Mouse (Mus musculus) embryonic stem cell, embryonic (primary cell): ENCODE data around the gene Srcin1.

Source experiments
- CTCF ChIA-PET, 4 experiments: fragments of 300-600 bp in 2 of 4; fragments of 350-600 bp in 2 of 4; sonication (Branson Sonifier 250); formaldehyde crosslinking; loops; one replicate each; lab custom pipeline; 2022; ENCODE audit warnings: inconsistent platforms in 2 of 4; lab: Charles Lee
- POLR2A ChIA-PET, 4 experiments: fragments of 300-600 bp in 2 of 4; fragments of 350-600 bp in 2 of 4; sonication (Branson Sonifier 250); formaldehyde crosslinking; loops; one replicate each; lab custom pipeline; 2022; ENCODE audit warnings: antibody characterized with exemption in 4 of 4, inconsistent platforms in 1 of 4; lab: Charles Lee

Srcin1 gene

DNA sequence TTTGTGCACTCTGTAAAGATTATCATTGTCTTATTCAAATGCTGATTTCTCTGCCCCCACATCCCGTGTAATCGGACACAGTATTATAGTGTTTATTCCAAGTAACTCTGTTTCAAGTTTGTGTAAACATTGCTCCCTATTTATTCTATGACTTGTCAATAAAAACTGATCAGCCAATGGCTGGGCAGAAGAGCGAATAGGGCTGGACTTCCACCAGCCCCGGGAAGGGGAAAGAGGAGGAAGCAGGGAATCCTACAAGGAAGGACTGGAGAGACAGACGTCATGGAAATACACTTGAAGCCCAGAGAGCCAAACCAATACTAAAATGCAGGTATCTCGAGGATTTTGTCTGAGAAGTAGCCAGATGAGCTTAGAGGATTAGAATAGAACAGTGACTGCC is 18.1 kb upstream of the Srcin1 start:
- POLR2A ChIA-PET: interaction anchor here in 2 of 4 experiments (0.7 to 2.0 kb wide), 13 partner anchors 10 to 284 kb away, joined by 3 to 7 read pairs (median 4); partner anchors contain the start of gene Epop (in 2 of the 2)
- CTCF ChIA-PET: interaction anchor here in 3 of 4 experiments (0.6 to 1.2 kb wide), 10 partner anchors 8 to 105 kb away, joined by 3 to 7 read pairs (median 3); no protein-coding TSS in a partner anchor

DNA sequence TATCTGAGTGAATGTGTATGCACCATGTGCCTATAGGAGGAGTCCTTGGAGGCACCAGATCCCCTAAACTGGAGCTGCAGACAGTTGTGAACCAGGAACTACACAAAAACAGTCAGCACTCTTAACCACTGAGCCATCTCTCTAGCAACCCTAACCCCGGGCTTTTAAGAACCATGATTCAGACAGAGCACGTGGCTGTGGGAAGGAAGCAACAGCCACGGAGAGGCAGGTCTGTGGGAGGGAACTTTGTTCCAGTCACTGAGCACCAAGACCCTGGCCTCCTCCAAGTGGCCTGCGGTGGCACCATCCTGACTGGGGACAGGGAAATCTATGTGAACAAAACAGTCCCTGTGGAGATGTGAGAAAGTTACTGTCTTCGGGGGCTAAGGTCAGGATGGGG is 15.9 kb upstream of the Srcin1 start:
- ChIA-PET CTCF (no interaction called here), POLR2A (no interaction called here)

GRCm38 (mm10) chr11:97590227-97590960 is 14.4 kb upstream of the Srcin1 start:
- POLR2A ChIA-PET: interaction anchor here in 3 of 4 experiments (0.7 to 3.2 kb wide), 16 partner anchors 8 to 162 kb away, joined by 3 to 17 read pairs (median 6); partner anchors contain the start of genes Srcin1 (in 2 of the 3) and Psmb3 (in 1 of the 3)
- CTCF ChIA-PET: interaction anchor here in 3 of 4 experiments (0.6 to 2.0 kb wide), 9 partner anchors 8 to 156 kb away, joined by 3 to 8 read pairs (median 5); partner anchors contain the start of gene Srcin1 (in 1 of the 3)

GRCm38 (mm10) chr11:97589216-97589615 is 13.2 kb upstream of the Srcin1 start:
- CTCF ChIA-PET: interaction anchor here (0.6 to 2.5 kb wide), 25 partner anchors 9 to 1327 kb away, joined by 3 to 8 read pairs (median 3); partner anchors contain the start of gene Srcin1 (in 4 of the 4)

GRCm38 (mm10) chr11:97585932-97586331 is 9.9 kb upstream of the Srcin1 start:
- POLR2A ChIA-PET: interaction anchor here in 3 of 4 experiments (0.6 to 2.7 kb wide), 11 partner anchors 10 to 96 kb away, joined by 3 to 11 read pairs (median 5); partner anchors contain the start of genes Srcin1 (in 2 of the 3) and Epop (in 1 of the 3)
- CTCF ChIA-PET: interaction anchor here in 3 of 4 experiments (0.6 to 2.1 kb wide), 8 partner anchors 9 to 303 kb away, joined by 3 to 7 read pairs (median 4); partner anchors contain the start of gene Srcin1 (in 1 of the 3)

More at GRCm38 (mm10) chr11:97589216-97589615, 13.2 kb upstream of the Srcin1 start:
- POLR2A ChIA-PET: interaction anchor here in 3 of 4 experiments (0.5 to 3.2 kb wide), 28 partner anchors 9 to 768 kb away, joined by 3 to 17 read pairs (median 4); partner anchors contain the start of gene Srcin1 (in 2 of the 3)

GRCm38 (mm10) chr11:97584476-97584875 is 8.5 kb upstream of the Srcin1 start:
- ChIA-PET CTCF (interaction anchor here (0.6 to 1.8 kb wide), 10 partner anchors 9 to 157 kb away, joined by 3 to 8 read pairs (median 4); no protein-coding TSS in a partner anchor), POLR2A (interaction anchor here in 2 of 4 experiments (0.7 to 2.6 kb wide), 6 partner anchors 9 to 43 kb away, joined by 3 to 11 read pairs (median 6); no protein-coding TSS in a partner anchor)

- CTCF ChIA-PET: interaction anchor here in 3 of 4 experiments (0.6 to 2.6 kb wide), 23 partner anchors 8 to 538 kb away, joined by 3 to 15 read pairs (median 4); partner anchors contain the start of gene Mrpl10 (in 1 of the 3)
Observed at GRCm38 (mm10) chr11:97579088-97579857, 3.3 kb upstream of the Srcin1 start.

GRCm38 (mm10) chr11:97578286-97578685 is 2.3 kb upstream of the Srcin1 start:
- ChIA-PET POLR2A (interaction anchor here in 3 of 4 experiments (0.8 to 2.6 kb wide), 17 partner anchors 8 to 264 kb away, joined by 3 to 11 read pairs (median 4); partner anchors contain the start of genes Epop (in 1 of the 3) and Mllt6 (in 1 of the 3)), CTCF (interaction anchor here in 3 of 4 experiments (0.6 to 2.6 kb wide), 13 partner anchors 7 to 491 kb away, joined by 3 to 15 read pairs (median 4); no protein-coding TSS in a partner anchor)

More at GRCm38 (mm10) chr11:97579088-97579857, 3.3 kb upstream of the Srcin1 start:
- POLR2A ChIA-PET: interaction anchor here in 3 of 4 experiments (0.6 to 2.5 kb wide), 30 partner anchors 8 to 571 kb away, joined by 3 to 12 read pairs (median 4); partner anchors contain the start of genes Epop (in 1 of the 3), Mllt6 (in 1 of the 3) and Rpl23 (in 1 of the 3)

DNA sequence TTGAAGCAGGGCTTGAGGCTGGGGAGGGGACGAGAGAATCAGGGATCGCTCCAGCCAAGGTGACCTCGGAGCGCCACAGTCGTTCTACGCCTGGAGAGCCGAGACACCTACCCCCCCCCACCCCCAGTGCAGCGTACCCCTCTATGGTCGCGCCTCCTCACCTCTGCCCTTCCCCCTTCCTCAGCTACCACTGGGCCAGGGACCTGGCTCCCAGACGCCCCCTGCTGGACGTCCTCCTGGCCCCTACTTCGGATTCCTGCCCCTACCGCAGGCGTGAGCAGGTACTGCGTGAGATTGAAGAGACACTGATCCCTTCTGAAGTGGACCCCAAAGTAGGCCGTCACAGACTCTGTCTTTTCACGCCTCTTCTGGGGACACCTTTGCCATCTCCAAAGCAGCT is 348 bp downstream of the Srcin1 start:
- ChIA-PET POLR2A (interaction anchor here in 3 of 4 experiments (0.6 to 3.2 kb wide), 28 partner anchors 9 to 1343 kb away, joined by 3 to 17 read pairs (median 4); partner anchors contain the start of genes Arhgap23 (in 1 of the 3) and Mrpl45 (in 1 of the 3)), CTCF (interaction anchor here (0.5 to 2.6 kb wide), 54 partner anchors 8 to 1523 kb away, joined by 3 to 36 read pairs (median 4); partner anchors contain the start of gene Stard3 (in 1 of the 4))

GRCm38 (mm10) chr11:97575075-97575474 is 911 bp downstream of the Srcin1 start:
- POLR2A ChIA-PET: interaction anchor here in 3 of 4 experiments (0.6 to 3.2 kb wide), 23 partner anchors 8 to 265 kb away, joined by 3 to 17 read pairs (median 4); partner anchors contain the start of gene Mrpl45 (in 1 of the 3)
- CTCF ChIA-PET: interaction anchor here (0.5 to 7.8 kb wide), 58 partner anchors 8 to 1523 kb away, joined by 3 to 77 read pairs (median 5); partner anchors contain the start of gene Stard3 (in 1 of the 4)

GRCm38 (mm10) chr11:97574551-97575051 is 1.4 kb downstream of the Srcin1 start:
- ChIA-PET CTCF (interaction anchor here (0.6 to 7.8 kb wide), 21 partner anchors 8 to 230 kb away, joined by 3 to 77 read pairs (median 5); no protein-coding TSS in a partner anchor), POLR2A (interaction anchor here in 3 of 4 experiments (0.5 to 3.2 kb wide), 24 partner anchors 11 to 369 kb away, joined by 3 to 17 read pairs (median 4); partner anchors contain the start of gene Socs7 (in 1 of the 3))

GRCm38 (mm10) chr11:97573891-97574550 is 2.0 kb downstream of the Srcin1 start:
- ChIA-PET POLR2A (interaction anchor here in 3 of 4 experiments (0.5 to 3.2 kb wide), 27 partner anchors 11 to 368 kb away, joined by 3 to 17 read pairs (median 4); partner anchors contain the start of gene Socs7 (in 1 of the 3)), CTCF (interaction anchor here (0.6 to 7.8 kb wide), 22 partner anchors 8 to 311 kb away, joined by 3 to 77 read pairs (median 5); no protein-coding TSS in a partner anchor)

DNA sequence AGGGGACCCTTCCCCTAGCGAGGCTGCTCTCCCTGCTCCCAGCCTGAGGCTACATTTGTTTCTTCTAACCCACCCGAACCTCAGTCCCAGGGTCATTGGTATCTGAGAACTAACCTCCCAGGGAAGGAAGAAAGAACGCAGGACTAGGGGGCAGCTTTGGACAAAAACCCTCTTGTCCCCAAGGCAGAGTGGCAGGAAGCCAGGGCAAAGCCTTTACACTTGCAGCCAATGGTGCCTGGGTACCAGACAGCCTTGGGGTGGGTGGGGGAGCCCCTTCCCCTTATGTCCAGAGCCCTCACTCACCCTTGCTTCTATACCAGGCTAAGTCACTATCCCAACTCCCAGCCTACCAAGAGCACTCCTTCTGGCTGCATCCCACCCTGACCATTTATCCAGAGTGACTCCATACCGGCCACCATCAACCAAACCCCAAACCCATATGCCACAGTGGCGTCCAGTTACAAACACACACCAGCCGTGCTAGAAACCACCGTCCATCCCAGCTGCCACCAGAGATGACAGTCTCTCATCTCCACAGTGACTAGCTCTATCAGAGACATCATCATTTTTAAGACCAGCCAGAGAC is 3.0 kb downstream of the Srcin1 start:
- CTCF ChIA-PET: interaction anchor here in 2 of 4 experiments (0.9 to 7.8 kb wide), 7 partner anchors 13 to 125 kb away, joined by 3 to 77 read pairs (median 4); no protein-coding TSS in a partner anchor
- POLR2A ChIA-PET: interaction anchor here in 3 of 4 experiments (0.6 to 1.8 kb wide), 10 partner anchors 13 to 138 kb away, joined by 3 to 6 read pairs (median 3); partner anchors contain the start of gene Mllt6 (in 1 of the 3)

DNA sequence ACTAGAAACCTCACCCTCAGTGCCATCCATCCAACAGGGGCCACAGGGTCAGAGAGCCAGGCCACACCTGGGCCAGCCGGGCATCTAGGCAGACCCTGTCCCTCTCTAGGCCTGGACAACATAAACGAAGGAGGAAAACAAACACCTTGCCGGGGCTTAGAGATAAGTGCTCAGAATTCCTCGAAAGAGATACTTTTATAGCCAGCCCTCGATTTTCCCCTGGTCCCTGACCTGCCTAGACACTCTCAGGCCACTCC is 4.0 kb downstream of the Srcin1 start:
- CTCF ChIA-PET: interaction anchor here in 3 of 4 experiments (0.6 to 7.8 kb wide), 7 partner anchors 13 to 592 kb away, joined by 3 to 77 read pairs (median 3); no protein-coding TSS in a partner anchor
- POLR2A ChIA-PET: interaction anchor here in 3 of 4 experiments (0.6 to 2.4 kb wide), 10 partner anchors 8 to 124 kb away, joined by 3 to 11 read pairs (median 4); no protein-coding TSS in a partner anchor
